Mouse (Mus musculus): ENCODE data around the gene Sgo2b.
"Not testable (repeated sequence)": the region's sequence is repeated elsewhere in the genome, so short reads cannot be mapped to it uniquely, and the experiment has no call there.

Gene Sgo2b

DNA sequence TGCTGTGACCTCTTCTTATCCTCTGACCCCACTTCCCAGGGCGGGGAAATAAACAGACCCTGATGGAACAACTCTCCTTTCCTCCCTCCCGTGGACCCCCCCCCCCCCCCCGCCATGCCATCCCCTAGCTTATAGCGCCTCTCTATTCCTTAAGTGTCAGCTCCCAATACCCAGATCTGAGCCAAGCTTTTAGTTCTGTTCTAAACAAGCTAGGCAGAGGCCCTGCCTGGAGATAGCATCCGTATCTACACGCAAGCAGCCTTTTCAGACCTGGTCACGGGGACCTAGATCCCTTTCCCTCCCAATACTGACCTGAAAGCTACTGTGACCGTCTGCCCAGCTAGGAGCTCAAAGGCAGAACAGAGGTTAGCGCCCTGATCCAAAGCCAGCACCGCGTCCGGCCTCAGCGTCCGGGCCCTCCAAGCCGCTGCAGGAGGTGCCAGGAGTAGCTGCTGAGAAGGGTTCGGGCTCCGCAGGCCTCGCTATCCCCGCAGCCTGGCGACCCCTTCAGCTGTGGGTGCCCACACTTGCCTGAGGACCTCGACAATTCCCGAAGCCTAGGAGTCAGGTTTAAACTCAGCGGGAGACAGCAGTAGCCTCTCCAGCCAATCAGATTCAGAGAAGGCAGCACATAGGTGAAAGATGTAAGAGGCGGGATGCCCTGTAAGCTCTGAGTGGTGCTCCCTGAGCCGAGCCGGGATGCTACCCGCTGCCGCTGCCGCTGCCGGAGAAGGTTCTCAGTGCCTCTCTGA lies at the start of gene Sgo2b:
Gene Sgo2b, minus strand, starts transcription at position 623 of the 752 bp plus-strand sequence.
- DNase-seq (ENCODE audit: extremely low spot score) = peak; percentile 49

DNA sequence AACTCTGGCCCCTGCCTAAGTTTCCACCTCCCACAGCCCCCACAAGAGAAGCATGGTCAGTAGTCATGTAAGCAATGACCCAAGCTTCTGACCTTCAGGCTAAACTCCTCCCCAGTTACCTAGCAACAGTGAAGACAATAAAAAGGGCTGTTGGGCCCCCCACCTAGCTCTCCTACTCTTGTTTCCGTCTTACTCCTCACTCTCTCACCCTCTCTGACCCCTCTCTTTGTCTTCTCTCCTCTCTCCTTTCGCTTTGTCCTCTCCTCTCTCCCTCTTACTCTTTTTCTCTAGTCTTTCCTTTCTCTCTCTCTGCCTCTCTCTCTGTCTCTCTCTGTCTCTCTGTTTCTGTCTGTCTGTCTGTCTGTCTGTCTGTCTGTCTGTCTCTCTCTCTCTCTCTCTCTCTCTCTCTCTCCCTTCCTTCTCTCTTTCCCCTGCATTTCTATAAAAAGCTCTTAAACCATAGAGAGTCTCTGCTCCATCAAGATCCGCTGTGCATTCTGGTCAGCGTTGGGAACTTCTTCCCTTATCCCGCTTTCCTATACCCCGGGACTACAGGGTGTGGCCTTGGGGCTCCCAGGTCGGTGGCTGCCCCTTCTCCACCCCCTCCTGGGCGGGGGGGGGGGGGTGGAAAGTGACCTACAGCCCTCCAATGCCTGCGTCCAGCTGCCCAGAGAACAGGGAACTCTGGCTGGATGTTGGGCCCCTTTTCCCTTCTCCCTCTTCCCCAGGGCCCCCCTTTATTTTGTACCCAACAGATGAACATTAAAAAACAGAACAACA lies 18.8 kb upstream of the Sgo2b start:
- peak; percentile 63 for DNase-seq (ENCODE audit: extremely low spot score)

DNA sequence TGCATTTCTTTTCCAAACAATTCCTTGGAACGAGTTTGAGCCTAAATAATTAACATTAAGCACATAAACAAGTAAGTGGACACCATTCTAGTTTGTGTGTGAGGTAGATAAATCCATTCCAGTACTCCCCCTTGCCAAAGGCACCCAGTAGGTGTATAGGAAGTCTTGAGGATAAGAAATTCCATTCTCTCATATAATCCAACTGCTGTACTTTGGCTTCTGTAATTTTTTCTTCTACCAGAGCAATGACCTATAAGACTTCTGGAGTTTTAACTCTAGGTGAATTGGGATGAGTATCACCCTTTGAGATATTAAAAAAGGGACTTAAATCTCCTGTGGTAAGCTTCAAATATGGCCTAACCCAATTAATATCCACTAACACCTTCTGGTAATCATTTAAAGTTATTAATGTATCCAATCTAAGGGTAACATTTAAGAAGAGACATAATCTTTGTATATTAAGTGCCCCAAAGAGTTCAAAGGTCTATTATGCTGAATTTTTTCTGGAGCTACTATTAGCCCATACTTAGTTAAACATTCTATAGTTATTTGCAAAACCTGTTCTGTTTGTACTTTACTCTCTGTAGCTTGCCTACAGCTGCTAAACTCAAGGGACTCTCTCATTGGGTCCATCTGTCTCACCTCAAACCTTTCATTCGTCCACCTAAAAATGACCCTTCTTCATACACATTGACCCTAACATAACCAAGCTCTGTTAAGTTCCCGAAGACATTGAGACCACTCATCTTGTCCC lies 9.2 kb upstream of the Sgo2b start:
- no peak for DNase-seq (ENCODE audit: extremely low spot score)

DNA sequence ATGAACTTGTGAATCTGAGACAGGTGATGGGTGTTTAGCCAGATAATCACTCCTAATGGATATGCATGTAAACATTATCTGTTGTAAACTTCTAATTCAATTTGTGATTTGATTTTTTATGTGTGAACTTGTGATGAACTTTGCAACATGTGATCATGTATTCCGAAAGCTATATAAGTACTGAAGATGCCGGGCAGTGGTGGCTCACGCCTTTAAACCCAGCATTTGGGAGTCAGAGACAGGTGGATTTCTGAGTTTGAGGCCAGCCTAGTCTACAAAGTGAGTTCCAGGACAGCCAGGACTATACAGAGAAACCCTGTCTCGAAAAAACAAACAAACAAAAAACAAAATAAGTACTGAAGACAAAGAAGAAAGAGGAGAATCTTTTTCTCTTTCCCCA lies 1.8 kb upstream of the Sgo2b start:
- not testable (repeated sequence) for DNase-seq (ENCODE audit: extremely low spot score)

DNA sequence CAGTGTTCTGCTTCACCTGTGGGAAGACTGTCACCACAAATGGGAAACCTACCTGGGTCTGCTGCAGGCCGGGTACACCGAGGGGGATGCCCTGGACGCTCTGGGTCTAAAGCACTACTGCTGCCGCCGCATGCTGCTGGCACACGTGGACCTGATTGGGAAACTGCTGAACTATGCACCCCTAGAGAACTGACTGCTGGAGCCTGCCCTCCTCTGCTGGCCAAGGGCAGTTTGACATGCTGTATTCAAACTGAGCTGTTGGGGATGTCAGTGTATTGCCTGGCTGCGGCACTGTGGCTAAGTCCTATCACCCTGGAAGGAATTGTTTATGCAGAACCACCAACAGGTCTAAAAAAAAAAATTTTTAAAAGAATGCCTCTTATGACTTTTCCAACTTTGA lies 18.9 kb downstream of the Sgo2b start:
- no peak for DNase-seq (ENCODE audit: extremely low spot score)

DNA sequence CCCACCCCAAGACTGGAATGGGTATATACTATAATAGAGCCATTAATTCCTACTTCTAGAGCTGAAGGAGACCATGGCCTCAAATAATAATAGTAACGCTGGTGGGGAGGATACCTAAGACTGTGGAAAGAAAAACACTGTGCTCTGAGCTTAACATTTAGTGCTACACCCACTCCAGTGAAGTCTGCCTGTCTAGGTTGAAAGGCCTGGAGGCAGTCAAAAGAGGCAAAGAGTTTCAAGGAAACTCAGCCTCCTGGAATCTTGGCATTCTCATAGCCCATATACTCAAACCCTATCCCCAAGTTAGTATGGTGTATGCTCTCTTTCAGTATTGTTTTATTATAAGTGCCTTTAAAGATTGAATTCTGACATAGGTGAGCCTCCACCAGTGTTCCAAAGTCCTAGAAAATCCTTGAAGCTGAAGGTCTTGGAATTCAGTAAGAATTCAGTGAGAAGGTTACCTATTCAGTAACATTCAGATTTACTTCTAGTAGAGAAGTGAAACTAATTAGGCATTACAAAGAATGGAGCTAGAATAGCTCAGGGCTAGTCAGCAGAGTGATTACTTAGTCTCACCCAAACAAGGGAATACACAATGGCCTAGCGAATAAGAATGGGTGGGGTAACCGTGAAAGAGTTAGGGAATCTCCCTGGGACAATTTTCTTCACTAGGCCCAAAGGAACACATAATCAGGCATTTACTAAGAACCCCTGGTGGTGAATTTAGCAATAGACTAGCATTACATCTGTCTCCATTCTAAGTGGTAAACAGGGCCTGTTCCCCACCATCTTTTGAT lies 22.5 kb downstream of the Sgo2b start:
- no peak for DNase-seq (ENCODE audit: extremely low spot score)

- peak; percentile 1 for DNase-seq (ENCODE audit: extremely low spot score)
Observed at GRCm38 (mm10) chr8:63921257-63921960, 30.6 kb downstream of the Sgo2b start.

DNA sequence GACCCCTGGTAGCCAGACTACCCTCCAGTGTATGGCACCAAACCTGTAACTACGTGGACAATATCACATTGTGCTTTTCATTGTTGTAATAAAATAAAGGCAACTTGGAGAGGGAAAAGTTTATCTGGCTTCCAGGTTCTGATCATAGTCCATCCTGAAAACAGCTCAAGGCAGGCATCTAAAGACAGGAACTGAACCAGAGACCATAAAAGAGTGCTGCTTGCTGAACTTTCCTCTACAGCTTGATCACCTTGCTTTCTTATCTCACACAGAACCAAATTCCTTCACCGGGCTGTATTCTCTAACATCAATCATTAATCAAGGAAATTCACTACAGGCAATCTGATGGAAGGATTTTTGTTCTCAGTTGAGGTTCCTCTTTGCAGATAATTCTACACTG lies 57.0 kb downstream of the Sgo2b start:
- DNase-seq (ENCODE audit: extremely low spot score) = no peak

GRCm38 (mm10) chr8:63878353-63878752 lies 73.7 kb downstream of the Sgo2b start:
- no peak for DNase-seq (ENCODE audit: extremely low spot score)

- DNase-seq (ENCODE audit: extremely low spot score) = peak; percentile 52
Observed at GRCm38 (mm10) chr8:63877393-63877792, 74.7 kb downstream of the Sgo2b start.

DNA sequence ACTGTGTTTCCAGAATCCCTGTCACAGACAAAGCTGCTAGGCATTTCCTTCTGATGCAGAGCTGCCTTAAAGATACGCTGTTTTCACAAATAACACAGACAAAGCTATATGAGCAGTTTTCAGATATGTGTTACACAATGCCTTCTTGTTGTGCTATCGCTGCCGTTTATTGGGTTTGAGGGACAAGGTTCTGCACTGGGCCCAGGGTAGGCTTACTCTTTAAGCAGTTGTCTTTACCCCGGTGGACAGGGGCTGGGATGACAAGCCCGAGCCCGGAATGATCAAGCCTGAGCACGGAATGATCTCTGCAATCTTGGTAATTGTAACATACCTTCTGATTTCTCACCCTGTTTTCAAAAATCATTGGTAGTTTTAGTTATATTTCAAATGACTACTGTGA lies 75.1 kb downstream of the Sgo2b start:
- no peak for DNase-seq (ENCODE audit: extremely low spot score)

All from embryo, embryonic 9.5 days (tissue).